ENCODE assay signal across 17 mouse cellular contexts in genomic region chr16:21448464-21448863, GRCm38 (mm10). TPM values are rescaled to one million over a fixed set of nuclear protein-coding genes. Genes with fewer than 3 reads are reported as not detected.
A peak's percentile ranks its signal among the peaks of the same experiment; 100 is the strongest.
DNase-seq lines count a peak whose midpoint lies in the region; ATAC-seq and TF ChIP-seq lines count a peak whose summit lies in the region.
"Had no signal": no experiment of that assay in that cellular context is flagged by ENCODE, and none has a peak within 500 bp of the region (broad histone marks: within the 10 kb centered on the region; RNA-seq: fewer than 3 reads in every experiment).

No protein-coding gene starts in this region.

- no peaks in the 10 kb centered on the region for H3K9me3 ChIP-seq in forebrain, postnatal 0 days (ENCODE audit: low read length)
- H3K9me3 ChIP-seq: embryonic facial prominence, embryonic 10.5 days; embryonic facial prominence, embryonic 12.5 days; forebrain, embryonic 13.5 days; forebrain, embryonic 15.5 days had no signal

- no peaks in the 10 kb centered on the region for H3K27me3 ChIP-seq in forebrain, postnatal 0 days (ENCODE audit: insufficient read depth, low read length)
- H3K27me3 ChIP-seq: embryonic facial prominence, embryonic 12.5 days; forebrain, embryonic 13.5 days; forebrain, embryonic 15.5 days had no signal

- no peak; the same call in 1 of the 2 replicates for ATAC-seq in forebrain, postnatal 0 days
- ATAC-seq: forebrain, embryonic 13.5 days; forebrain, embryonic 15.5 days had no signal

- peak; percentile 34 for DNase-seq in heart, adult 11 months
- no peak for DNase-seq in heart, adult 9 months (ENCODE audit: low spot score in 2 of 2)
- DNase-seq in brain, adult 2 months (ENCODE audit: low read depth, low spot score): peak; percentile 76
- DNase-seq in telencephalon, adult 2 months (ENCODE audit: low read depth, low spot score): peak; percentile 55
- no peak for DNase-seq in forebrain, postnatal 0 days
- DNase-seq: adrenal gland, adult 2 months; adrenal gland, postnatal 10 days; adrenal gland, postnatal 25 days; cerebellum, adult 11-12 months; cerebellum, adult 2 months; cerebellum, adult 9-10 months; cerebellum, postnatal 10 days; cerebellum, postnatal 25 days had no signal

- no peak overlapping the region for H3K9ac ChIP-seq in forebrain, postnatal 0 days
- H3K9ac ChIP-seq: embryonic facial prominence, embryonic 12.5 days; forebrain, embryonic 13.5 days; forebrain, embryonic 15.5 days had no signal

- H3K36me3 ChIP-seq in forebrain, postnatal 0 days (ENCODE audit: insufficient read depth): peaks cover 17% of the 10 kb centered on the region
- H3K36me3 ChIP-seq: embryonic facial prominence, embryonic 12.5 days had no signal

- no peak overlapping the region for H3K4me2 ChIP-seq in forebrain, postnatal 0 days (ENCODE audit: low read depth)
- H3K4me2 ChIP-seq: embryonic facial prominence, embryonic 12.5 days; forebrain, embryonic 13.5 days; forebrain, embryonic 15.5 days had no signal

- H3K27ac ChIP-seq in forebrain, postnatal 0 days (ENCODE audit: low read depth, low read length): no peak overlapping the region
- H3K27ac ChIP-seq: embryonic facial prominence, embryonic 10.5 days; embryonic facial prominence, embryonic 12.5 days; forebrain, embryonic 13.5 days; forebrain, embryonic 15.5 days had no signal

- TF ChIP-seq CTCF in forebrain, postnatal 0 days (IDR thresholded peaks at IDR 0.05; ENCODE audit: low read depth): no peak

- no peaks in the 10 kb centered on the region for H3K4me1 ChIP-seq in forebrain, postnatal 0 days (ENCODE audit: insufficient read depth)
- H3K4me1 ChIP-seq: forebrain, embryonic 13.5 days; forebrain, embryonic 15.5 days had no signal

- WGBS in forebrain, postnatal 0 days: 87% methylated on average over 5 of the region's 5 CpGs

- no peak overlapping the region for H3K4me3 ChIP-seq in forebrain, postnatal 0 days (ENCODE audit: low read depth, low read length)
- H3K4me3 ChIP-seq: embryonic facial prominence, embryonic 10.5 days; embryonic facial prominence, embryonic 12.5 days; forebrain, embryonic 13.5 days; forebrain, embryonic 15.5 days had no signal

RNA-seq across cellular contexts. Expression of gene Vps8, which starts 25.5 kb away (rescaled TPM):
- total RNA-seq in forebrain, postnatal 0 days (2014; rRNA removed): 35.9 and 37.9 TPM in 2 replicates
- 20.7 and 24.2 TPM in 2 replicates for polyA plus RNA-seq in forebrain, postnatal 0 days (2015; fragmentation: Nextera tagmentation; extraction: Ambion mirVana)

Comparison
In these comparisons a context has a peak if more than half of its experiments do, and no peak if none do; other contexts are left out.
1. DNase-seq: peak in heart, adult 11 months (single experiment), brain, adult 2 months (single experiment) and telencephalon, adult 2 months (single experiment); none in heart, adult 9 months (0 of 2) and forebrain, postnatal 0 days (single experiment).